Mouse (Mus musculus) frontal cortex, postnatal 36 days (tissue): ENCODE results near the gene Gm15517.
A peak's percentile ranks its signal among the peaks of the same experiment; 100 is the strongest.
"Not testable (repeated sequence)": the region's sequence is repeated elsewhere in the genome, so short reads cannot be mapped to it uniquely, and the experiment has no call there.

ENCODE experiments used
- DNase-seq, 2 experiments: peaks; one replicate each; pipeline ENCODE4 v3.0.0; 2022; ENCODE audit warnings: low spot score in 2 of 2

Gene Gm15517

GRCm38 (mm10) chr7:44261147-44261546 is at the start of gene Gm15517:
Gene Gm15517 (plus strand): TSS chr7:44261447.
- DNase-seq = no peak

- no peak for DNase-seq
Measured at GRCm38 (mm10) chr7:44215645-44216044, 45.6 kb upstream of the Gm15517 start, which contains the start of gene Klk1b5. Gene Klk1b5 (plus strand): TSS chr7:44215945.

- not testable (repeated sequence) for DNase-seq
Measured at GRCm38 (mm10) chr7:44221601-44222000, 39.6 kb upstream of the Gm15517 start.

DNA sequence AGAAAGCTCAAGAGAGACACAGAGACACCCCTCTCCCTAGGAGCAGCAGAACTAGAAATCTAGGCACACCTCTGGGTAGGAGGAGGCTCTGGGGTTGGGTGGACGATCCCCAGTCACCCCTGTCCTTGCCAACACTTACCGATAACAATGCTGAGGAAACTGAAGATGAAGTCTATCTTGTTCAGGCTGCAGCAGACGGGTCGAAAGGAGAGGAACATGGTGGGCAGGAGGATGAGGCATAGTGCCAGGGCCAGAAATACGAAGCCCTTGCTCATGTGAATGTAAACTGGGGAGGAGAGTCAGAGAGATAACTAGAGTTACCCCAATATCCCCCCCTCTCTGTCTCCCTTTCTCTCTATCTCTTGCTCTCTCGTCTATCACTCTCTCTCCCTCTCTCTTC is 38.9 kb upstream of the Gm15517 start:
- DNase-seq = not testable (repeated sequence)

- DNase-seq = no peak
Measured at GRCm38 (mm10) chr7:44225076-44225475, 36.2 kb upstream of the Gm15517 start, which contains the start of gene Klk1. Gene Klk1 (plus strand): TSS chr7:44225360.

- DNase-seq = no peak
Measured at GRCm38 (mm10) chr7:44235909-44236308, 25.3 kb upstream of the Gm15517 start, which contains the start of gene Gm36864. Gene Gm36864 (plus strand): TSS chr7:44236177.

GRCm38 (mm10) chr7:44239913-44240312 is 21.3 kb upstream of the Gm15517 start:
- no peak for DNase-seq

GRCm38 (mm10) chr7:44240712-44241111 is 20.5 kb upstream of the Gm15517 start:
- DNase-seq = no peak

DNA sequence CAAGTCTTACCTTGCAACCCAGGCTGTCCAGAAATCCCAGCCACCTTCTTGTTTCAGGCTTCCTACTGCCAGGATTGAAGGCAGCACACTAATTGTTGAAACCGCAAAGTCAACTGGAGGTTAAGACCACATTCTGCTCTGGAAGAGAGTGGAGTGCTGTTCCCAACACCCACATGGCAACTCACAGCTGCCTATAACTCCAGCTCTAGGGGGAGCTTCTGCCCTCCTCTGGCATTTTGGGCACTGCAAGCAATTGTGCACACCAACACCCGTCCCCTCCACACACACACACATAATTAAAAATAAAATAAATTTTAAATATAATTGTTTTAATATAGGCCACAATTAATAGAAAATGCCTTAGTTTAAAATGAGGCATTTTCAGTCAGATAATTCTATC is 20.1 kb upstream of the Gm15517 start:
- no peak for DNase-seq

- DNase-seq = no peak
Measured at GRCm38 (mm10) chr7:44244080-44244479, 17.2 kb upstream of the Gm15517 start.

- peak; percentile 92 to 94 for DNase-seq
Measured at GRCm38 (mm10) chr7:44246055-44246983, 14.9 kb upstream of the Gm15517 start, which contains the start of the genes 1700028J19Rik and 2410002F23Rik. Gene 1700028J19Rik (minus strand): TSS chr7:44246695. Gene 2410002F23Rik (plus strand): TSS chr7:44246722.

GRCm38 (mm10) chr7:44246984-44247470 is 14.2 kb upstream of the Gm15517 start:
- DNase-seq = peak; percentile 45 to 58

GRCm38 (mm10) chr7:44247971-44248370 is 13.3 kb upstream of the Gm15517 start:
- DNase-seq = no peak

DNA sequence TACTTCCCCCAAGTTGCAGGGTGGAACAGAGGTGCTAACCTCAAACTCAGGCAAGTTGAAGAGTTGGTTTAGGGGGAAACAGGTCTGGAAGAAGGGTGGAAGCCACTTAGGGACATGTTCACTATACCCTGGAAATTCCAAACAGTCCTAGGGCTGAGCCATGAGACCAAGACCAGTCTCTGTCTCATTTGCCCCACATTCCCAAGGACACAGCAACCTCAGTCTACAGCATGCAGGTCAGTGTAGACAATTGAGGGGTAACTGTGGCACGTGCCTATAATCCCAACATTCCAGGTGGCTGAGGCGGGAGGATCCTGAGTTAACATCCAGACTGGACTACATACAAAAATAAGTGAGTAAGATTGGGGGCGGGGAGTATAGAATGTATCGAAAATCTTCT is 12.0 kb upstream of the Gm15517 start:
- no peak for DNase-seq

GRCm38 (mm10) chr7:44250732-44251275 is 10.4 kb upstream of the Gm15517 start:
- not testable (repeated sequence) for DNase-seq

DNA sequence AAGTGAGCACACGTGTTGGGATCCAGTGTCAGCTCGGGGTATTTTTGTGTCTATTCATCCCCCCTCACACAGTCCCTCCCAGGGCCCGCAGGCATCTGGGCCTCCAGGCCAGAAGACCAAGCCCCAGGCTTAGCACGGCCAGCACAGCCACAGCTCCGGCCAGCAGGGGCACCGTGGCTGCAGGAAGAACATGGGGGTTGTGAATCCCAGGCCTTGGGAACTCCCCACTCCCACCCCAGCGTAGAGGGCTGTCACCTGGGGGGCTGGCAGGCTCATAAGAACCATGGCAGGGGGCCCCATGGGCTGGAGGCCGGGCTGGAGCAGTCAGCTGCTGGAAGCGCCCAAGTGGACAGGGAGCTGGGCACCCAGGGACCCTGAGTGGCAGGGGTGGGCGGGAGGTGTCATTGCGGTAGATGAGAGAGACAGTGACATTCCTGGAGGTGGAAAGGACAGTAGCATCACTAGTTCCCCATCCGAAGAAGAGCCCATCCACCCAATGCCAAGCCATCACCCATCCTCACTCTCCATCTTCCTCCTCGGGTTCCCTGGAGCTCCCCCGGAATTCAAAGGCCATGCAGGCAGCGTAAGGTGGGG is 8.1 kb upstream of the Gm15517 start:
- DNase-seq = no peak

DNA sequence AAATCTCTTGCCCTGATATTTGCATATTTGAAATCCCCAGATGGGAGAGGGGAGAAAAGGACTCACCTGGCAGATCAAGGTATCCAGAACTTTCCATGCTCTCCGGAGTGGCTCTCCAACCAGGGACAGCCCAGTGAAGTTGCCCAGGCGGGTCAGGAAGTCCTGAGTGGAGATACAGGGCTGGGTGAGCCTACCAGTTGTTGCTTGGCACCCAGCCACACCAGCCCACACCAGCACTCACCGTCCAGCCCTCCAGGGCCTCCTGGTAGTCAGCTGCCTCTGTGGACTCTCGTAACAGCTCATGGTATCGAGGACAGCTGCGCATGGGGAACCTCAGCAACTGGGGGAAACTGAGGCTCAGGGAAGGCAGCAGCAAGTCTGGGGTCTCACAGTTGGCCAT is 6.3 kb upstream of the Gm15517 start:
- DNase-seq = no peak

- no peak for DNase-seq
Measured at GRCm38 (mm10) chr7:44257278-44257677, 4.0 kb upstream of the Gm15517 start, which contains the start of gene Acp4. Gene Acp4 (minus strand): TSS chr7:44257378.

DNA sequence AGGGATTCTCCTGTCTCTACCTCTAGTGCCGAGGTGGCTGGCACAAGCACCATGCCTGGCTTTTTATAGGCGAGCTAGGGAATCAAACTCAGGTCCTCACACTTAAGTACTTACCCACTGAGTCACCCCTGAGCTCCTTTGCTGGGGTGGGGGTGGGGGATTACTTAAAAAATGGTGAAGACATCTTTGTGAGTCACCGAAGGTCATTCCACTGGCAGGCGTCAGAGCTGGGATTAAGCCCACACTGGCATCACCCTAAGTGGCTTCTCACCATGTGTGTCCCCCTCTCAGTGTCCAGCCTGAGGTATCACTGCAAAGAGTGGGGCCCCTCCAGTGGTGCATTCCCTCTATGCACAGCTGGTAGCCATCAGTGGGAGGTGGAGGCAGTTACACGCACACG is 837 bp upstream of the Gm15517 start:
- no peak for DNase-seq

DNA sequence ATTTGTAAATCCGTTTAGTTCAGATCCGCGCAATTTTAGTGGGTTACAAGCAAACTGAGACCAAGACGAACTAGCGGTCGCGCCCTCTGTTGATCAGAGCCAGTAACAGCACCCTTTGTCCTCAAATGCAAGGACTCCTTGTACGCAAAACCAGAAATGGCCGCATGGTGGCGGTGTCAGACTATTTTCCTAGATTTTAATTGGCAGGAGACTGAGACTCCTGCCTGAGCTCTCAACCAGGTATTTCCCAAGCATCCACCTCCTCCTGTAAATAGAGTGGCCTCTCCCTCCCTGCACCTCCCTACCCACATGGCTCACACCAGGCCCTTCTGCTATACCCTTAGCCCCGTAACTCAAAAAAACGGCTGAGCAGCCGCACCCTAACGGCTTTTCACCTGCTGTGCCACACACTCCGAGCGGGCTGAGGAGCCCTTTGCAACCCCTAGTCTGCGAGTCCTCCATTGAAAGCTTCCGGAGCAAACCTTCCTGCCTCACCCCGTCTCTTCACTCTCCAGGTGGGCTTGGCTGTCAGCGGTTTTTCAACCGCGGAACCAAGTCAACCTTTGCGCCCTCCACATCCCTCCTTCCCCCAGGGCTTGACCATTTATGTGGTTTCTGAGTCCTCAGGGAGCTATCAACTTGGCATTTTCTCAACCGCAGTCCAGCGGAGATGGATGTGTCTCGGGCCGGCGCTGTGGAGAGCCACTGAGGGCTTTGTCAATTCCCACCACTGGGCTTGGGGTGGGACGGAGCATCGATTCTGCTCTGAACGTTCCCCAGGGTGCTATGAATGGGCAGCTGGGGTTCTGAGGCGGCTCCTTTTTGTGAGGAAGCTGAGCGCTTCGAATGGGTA is 1.8 kb downstream of the Gm15517 start:
- peak; percentile 99 for DNase-seq

DNA sequence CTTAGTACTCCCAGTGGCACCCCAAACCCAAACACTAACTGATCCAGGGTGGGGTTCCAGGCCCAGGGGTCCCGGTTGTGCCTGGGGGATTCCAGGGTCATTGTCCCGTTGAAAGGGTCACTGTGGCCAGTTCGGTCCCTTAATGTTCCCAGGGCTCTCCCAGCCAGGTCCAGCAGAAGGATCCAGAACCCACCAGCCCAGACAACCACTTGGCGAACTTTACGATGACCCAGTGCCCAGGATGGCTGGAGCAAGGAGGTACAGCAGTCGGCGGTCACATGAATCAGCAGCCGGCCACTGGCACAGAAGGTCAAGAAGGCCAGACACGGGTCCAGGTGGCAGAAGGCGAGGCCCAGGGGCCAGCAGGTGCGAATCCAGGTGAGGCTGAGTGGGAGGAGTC is 6.9 kb downstream of the Gm15517 start:
- DNase-seq = no peak
